Mouse (Mus musculus) cerebral cortex, adult 2 months (tissue): ENCODE results near the gene Gsk3a.

Experiments
- WGBS: fragments of 180-500 bp; shearing (Covaris S2); methylation state at CpG from one replicate; pipeline ENCODE4 v1.1.7; 2018; 5-methylcytosine and 5-hydroxymethylcytosine counted together

Gsk3a gene

GRCm38 (mm10) chr7:25222275-25222967, 15.2 kb downstream of the Gsk3a start:
- WGBS, result 81% methylated on average over 10 of the region's 10 CpGs

- WGBS, result under 1% methylated on average over 45 of the region's 45 CpGs
These were observed 16.4 kb downstream of the Gsk3a start, which contains the start of gene Zfp526 for GRCm38 (mm10) chr7:25221102-25221883. Gene Zfp526 (plus strand): TSS chr7:25221425.

GRCm38 (mm10) chr7:25220457-25221101, 17.1 kb downstream of the Gsk3a start, which contains the start of gene Dedd2:
Gene Dedd2 (minus strand): TSS chr7:25220615.
- WGBS, result 3% methylated on average over 20 of the region's 20 CpGs

DNA sequence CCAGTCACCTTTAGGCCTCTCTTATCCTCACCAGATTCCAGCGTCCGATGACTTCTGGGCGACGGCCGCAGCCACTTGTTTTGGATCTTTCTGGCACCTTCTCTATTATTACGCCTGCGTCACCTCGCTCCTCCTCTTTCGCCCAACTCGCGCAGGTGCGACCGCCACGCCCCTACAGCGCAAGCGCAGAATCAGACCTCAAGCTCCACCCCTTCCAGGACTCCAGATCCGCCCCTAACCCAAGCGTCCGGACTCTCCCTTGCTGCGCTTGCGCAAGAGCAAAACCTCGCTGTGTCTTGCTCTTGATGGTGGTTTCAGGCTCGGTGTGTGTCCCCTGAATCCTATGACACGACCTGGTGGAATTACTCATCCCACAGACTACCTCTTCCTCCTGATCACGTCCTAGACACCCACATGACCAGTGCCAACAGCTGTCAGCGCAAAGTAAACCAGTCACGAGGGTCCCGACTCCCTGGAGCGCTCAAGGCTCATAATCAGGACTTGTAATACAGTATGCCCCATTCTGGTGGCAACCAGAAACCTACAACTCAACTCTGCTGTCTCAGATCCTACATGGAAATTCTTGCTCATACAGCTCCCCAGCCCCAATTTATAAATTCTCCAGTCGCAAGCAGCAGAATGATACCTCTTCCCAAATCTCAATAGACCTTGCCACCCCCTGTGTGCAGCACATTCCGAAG, 17.7 kb downstream of the Gsk3a start:
- 2% methylated on average over 31 of the region's 31 CpGs for WGBS

DNA sequence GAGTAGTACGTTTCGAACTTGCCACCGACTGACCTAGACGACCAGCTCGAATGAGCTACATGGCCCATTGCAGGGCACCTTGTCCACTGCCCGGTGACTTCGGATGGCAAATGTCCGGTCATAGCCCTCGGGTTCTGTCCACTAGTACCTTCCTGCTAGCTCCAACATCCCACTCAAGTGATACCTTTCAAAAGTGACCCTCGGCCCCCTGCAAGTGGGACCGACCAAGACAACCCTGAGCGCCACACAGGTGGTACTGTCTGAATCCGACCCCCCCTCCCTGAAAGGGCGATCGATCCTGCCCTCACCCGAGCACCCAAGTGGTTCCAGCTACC, 18.3 kb downstream of the Gsk3a start:
- under 1% methylated on average over 16 of the region's 16 CpGs for WGBS

- WGBS, result under 1% methylated on average over 53 of the region's 53 CpGs
These were observed 18.8 kb downstream of the Gsk3a start for GRCm38 (mm10) chr7:25218705-25219415.

DNA sequence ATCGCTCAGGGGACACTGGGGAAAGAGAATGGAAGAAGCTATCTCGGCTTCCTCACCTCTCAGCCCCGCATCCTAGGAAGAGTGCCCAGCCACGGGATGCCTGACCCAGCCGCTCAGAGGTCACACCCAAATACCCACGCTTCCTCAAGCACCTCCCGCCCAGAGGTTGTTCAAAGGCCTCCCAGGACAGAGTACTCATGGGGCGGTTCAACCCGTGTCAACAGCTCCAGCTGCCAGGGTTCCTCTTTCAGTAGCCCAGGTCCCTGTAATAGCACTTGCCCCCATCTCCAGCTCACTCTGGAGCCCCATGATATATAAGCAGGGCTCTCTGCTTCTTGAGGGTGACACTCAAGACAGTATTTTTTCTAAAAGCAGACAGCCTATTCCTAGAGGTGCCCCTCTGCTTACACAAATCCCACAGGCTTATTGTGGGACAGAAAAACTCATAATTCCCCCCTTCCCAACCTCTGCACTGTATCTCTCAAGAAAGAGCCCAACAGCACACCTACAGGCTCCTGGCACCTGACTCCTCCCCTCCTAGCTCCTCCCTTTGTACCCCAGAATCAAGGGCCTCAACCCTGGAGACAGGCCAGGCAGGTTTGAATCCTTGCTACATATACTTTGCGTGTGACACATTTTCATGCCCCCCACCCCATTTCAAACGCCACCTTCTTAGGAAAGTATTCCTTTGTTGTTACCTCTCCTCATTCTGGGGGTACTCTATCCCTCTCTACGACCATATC, 19.8 kb downstream of the Gsk3a start:
- 72% methylated on average over 12 of the region's 12 CpGs for WGBS

DNA sequence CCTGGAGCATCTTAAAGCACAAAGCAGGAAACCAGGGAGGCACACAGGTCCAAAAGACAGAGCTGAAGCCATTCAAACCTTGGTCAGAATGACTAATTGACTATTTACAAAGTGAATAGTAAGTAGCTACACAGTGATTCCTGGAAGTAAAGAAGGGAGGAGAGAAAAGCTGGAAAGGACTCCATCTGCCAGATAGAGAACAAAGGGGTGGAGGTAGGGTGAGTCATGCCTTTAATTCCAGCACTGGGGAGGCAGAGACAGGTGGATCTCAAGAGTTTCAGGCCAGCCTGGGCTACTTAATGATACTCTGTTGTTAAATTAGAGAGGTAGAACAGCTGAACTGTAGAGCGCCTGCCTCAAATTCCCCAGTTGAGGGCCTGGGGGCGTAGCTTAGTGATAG, 23.5 kb downstream of the Gsk3a start:
- 100% methylated on average over 2 of the region's 2 CpGs for WGBS

- 51% methylated on average over 3 of the region's 3 CpGs for WGBS
These were observed 24.6 kb downstream of the Gsk3a start for GRCm38 (mm10) chr7:25213099-25213498.

DNA sequence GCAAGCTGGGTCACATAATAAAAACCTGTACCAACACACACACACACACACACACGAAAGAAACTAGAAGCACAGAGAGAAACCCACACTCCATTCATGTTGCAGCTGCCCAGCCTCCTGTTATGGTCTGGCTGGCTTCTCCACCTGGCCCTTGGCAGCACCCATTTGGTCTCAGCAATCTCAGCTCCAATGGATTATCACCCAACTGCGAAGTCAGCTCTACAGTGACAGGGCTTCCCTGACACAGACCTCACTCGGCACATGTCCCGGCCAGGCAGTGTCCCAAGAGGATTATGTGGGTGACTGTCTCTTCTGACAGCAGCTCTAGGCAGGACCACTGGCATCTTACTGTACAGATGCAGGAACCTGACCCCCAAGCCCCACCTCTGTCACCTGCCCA, 27.2 kb downstream of the Gsk3a start:
- 90% methylated on average over 4 of the region's 4 CpGs for WGBS

DNA sequence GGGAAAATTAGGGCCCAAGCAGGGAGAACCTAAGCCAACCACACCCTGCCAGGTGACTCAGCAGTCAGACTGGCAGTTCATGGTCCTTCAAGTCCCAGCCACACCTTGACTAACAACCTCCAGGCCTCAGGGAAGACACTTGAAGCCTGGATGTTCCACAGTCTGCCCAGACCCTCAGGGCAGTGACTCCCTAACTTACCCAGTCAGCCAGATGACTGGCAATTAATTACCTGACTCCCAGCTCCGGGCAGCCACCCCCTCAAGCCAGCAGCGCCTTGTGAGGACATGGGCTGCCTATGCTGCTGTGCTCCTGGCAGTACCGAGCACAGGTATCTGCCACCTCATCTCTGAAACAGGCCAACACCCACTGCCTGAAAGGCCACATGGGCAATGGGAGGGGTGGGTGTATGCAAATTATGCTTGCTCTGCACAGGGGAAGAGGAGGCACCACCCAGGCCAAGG, 28.5 kb downstream of the Gsk3a start:
- WGBS, result 78% methylated on average over 3 of the region's 3 CpGs

GRCm38 (mm10) chr7:25206094-25206830, 31.4 kb downstream of the Gsk3a start:
- whole genome bisulfite sequencing, result 87% methylated on average over 16 of the region's 16 CpGs

GRCm38 (mm10) chr7:25205355-25206093, 32.1 kb downstream of the Gsk3a start:
- 75% methylated on average over 16 of the region's 16 CpGs for WGBS

GRCm38 (mm10) chr7:25203624-25204023, 34.0 kb downstream of the Gsk3a start:
- WGBS, result 91% methylated on average over 20 of the region's 20 CpGs

DNA sequence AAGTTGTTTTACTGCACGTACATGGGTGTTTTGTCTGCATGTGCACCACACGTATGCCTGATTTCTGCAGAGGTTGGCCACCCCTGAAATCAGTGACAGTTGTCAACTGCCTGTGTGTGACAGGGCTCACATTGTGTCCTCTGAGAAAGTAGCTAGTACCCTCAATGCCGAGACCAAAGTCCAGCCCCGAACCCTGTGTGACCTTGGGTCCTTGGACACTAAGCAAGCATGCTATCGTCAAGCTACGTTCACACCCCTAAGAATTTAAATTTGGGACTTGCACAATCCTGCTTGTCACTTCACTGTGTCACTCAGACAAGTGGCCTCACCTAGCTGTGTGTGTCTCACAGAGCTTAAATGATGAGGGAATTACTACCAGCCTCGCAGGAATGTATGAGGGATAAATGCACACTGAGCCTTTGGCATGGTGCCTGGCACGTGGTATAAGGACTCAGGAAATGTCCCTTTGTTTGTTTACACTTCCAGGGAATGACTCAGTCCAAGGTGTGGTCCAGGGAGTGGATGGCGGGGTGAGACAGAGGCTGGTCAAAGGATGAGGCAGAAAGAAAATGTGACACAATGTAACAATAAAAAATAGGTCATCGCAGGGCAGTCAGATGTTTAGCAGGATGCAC, 40.1 kb downstream of the Gsk3a start:
- 53% methylated on average over 10 of the region's 10 CpGs for WGBS

GRCm38 (mm10) chr7:25196107-25196506, 41.5 kb downstream of the Gsk3a start:
- 79% methylated on average over 9 of the region's 9 CpGs for WGBS

- WGBS, result 77% methylated on average over 3 of the region's 3 CpGs
These were observed 42.5 kb downstream of the Gsk3a start for GRCm38 (mm10) chr7:25195148-25195547.

- 78% methylated on average over 8 of the region's 8 CpGs for WGBS
These were observed 45.5 kb downstream of the Gsk3a start for GRCm38 (mm10) chr7:25192110-25192509.

- 87% methylated on average over 11 of the region's 11 CpGs for WGBS
These were observed 46.8 kb downstream of the Gsk3a start for GRCm38 (mm10) chr7:25190806-25191205.
